Mouse (Mus musculus): Measurements from ENCODE around the gene Asna1. TPM values are rescaled to one million over a fixed set of nuclear protein-coding genes. Genes with fewer than 3 reads are reported as not detected.
A peak's percentile ranks its signal among the peaks of the same experiment; 100 is the strongest.

Gene Asna1
- total and polyA plus RNA-seq, 3 experiments, result 58.5 to 104 (median 71.8) TPM

DNA sequence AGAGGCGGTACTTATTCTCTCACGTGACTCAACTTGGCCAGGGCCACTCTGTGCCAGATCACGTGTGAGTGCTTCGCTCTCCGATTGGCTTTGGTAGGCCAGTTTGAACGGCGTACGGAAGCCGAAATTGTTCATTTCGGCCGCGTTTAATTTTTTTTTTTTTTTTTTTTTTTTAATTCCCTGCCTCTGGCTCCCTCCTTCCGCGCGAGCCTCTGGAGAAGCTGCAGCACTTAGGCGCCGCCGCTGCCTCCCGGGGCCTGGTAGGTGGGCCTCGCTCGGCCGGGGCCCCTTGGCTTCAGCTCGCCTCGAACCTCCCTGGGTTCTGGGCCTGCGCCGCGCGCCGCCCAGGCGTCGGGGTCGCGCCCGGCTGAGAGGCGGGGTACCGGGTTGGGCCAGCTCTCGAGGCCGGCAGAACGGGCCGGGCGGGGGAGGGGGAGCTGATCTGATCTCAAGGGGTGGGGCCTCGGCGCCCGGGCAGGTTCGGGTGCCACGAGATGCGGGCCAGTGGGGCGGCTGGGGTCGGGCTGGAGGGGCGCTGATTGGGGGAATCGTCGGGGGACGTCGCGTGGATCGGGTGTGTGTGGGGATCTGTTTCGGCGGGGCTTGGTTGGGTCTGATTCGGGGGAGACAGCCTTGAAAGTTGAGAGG is 11.8 kb upstream of the Asna1 start, which contains the start of gene Tnpo2:
Tnpo2 (plus strand) TSS at position 198 of the 648 bp plus-strand sequence.
- Histone ChIP-seq H3K4me1 (ENCODE audit: control insufficient read depth, insufficient read depth, low read length) (peaks cover 7% of the 10 kb centered on the region), H3K27me3 (ENCODE audit: control insufficient read depth, insufficient read depth, low read length) (no peaks in the 10 kb centered on the region), H3K36me3 (ENCODE audit: control insufficient read depth, insufficient read depth, low read length) (peaks cover 9% of the 10 kb centered on the region), H3K27ac (peak within 1 kb of the TSS; percentile 96), H3K79me2 (replicated peaks; ENCODE audit: control insufficient read depth, insufficient read depth, low read length) (peaks cover 5% of the 10 kb centered on the region), H3K4me3 (peak within 1 kb of the TSS; percentile 76), H3K9ac (ENCODE audit: low read depth, low read length) (peak within 1 kb of the TSS; percentile 94)
- peak; percentile 87 to 92 for DNase-seq
- WGBS, result under 1% methylated on average over 59 of the region's 59 CpGs
- TF ChIP-seq CTCF (IDR thresholded peaks at IDR 0.05), result no peak
- TF ChIP-seq EP300 (IDR thresholded peaks at IDR 0.05; ENCODE audit: insufficient read depth, low read depth, low read length), result peak; percentile 64; the same call in 1 of the 2 replicates
- intact Hi-C loops (cut with DNase I), result loop anchor here (5.0 kb wide), 1 partner anchor 35 kb away; the partner anchor contains the start of gene Dhps

DNA sequence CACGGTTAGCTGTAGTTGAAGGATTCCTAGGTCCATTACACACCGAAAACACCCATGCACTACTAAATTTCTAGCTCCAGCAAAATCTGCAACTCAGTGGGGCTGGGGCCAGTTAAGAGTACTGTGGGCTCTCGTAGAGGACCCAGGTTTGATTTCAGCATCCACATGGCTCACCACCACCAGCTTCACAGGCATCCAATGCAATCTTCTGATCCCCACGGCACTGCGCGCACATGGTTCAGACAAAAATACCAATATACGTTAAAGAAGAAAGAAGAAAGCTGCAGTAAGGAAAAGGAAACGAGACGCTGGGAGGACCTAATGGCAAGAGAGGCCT is 11.3 kb upstream of the Asna1 start:
- Histone ChIP-seq H3K4me3 (peak overlapping the region; percentile 76), H3K9ac (ENCODE audit: low read depth, low read length) (peak overlapping the region; percentile 83), H3K4me1 (ENCODE audit: control insufficient read depth, insufficient read depth, low read length) (peaks cover 7% of the 10 kb centered on the region), H3K79me2 (replicated peaks; ENCODE audit: control insufficient read depth, insufficient read depth, low read length) (peaks cover 5% of the 10 kb centered on the region), H3K36me3 (ENCODE audit: control insufficient read depth, insufficient read depth, low read length) (peaks cover 9% of the 10 kb centered on the region), H3K27me3 (ENCODE audit: control insufficient read depth, insufficient read depth, low read length) (no peaks in the 10 kb centered on the region), H3K27ac (peak overlapping the region; percentile 96)
- DNase-seq, result no peak
- under 1% methylated on average over 9 of the region's 9 CpGs for WGBS
- intact Hi-C loops (cut with DNase I), result loop anchor here (5.0 kb wide), 1 partner anchor 36 kb away; the partner anchor contains the start of gene Dhps
- peak; percentile 79; the same call in 1 of the 2 replicates for TF ChIP-seq POLR2A (IDR thresholded peaks at IDR 0.05; ENCODE audit: insufficient read depth, low read depth, low read length)
- no peak for TF ChIP-seq EP300 (IDR thresholded peaks at IDR 0.05; ENCODE audit: insufficient read depth, low read depth, low read length)
- no peak for TF ChIP-seq CTCF (IDR thresholded peaks at IDR 0.05)

DNA sequence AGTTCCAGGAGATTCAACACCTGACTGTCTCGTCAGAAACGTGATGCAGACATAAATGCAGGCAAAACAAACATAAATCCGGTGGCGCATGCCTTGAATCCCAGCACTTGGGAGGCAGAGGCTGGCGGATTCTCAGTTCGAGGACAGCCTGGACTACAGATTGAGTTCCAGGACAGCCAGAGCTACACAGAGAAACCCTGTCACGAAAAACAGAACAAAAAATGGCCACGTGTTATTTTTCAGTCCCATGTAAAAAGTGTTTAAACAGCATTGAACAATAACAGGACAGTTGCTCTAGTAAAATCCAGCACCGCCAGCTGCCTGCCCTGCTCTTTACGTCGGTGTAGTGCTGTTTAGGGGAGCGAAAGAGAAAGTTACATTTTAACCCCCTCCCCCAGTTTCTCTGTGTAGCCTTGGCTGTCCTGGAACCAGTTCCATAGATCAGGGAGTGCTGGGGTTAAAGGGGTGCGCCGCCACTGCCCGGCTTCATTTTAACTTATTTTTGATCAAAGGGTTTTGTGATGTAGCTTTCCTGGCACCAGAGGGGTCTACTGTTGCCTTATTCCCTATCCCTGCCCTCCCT is 10.7 kb upstream of the Asna1 start:
- intact Hi-C loops (cut with DNase I), result loop anchor here (5.0 kb wide), 1 partner anchor 36 kb away; the partner anchor contains the start of gene Dhps

DNA sequence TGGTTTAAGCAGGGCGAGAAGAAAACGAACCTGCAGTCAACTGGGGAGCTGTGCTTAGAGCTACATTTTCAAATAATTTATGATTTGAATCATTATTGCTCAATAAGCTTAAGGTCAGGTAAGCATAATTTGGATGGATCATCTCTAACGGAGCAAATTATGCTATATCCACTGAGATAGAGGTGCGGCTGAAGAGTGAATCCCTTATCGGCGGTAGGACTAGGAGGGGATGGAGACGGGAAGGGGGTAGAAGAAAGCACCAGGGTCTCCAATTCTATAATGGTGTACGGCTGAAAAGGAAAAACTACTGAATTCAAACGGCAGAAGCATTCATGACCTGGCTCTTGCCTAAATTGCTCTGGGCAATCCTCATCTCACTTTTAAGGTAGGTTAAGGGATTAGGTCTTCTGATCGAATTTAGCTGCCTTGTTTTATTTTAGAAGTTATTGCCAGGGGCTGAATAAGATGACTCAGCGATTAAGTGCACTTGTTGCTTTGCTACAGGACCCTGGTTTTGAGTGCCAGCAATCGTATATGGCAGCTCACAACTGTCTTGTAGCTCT is 10.2 kb upstream of the Asna1 start:
- intact Hi-C loops (cut with DNase I), result loop anchor here (5.0 kb wide), 1 partner anchor 37 kb away; the partner anchor contains the start of gene Dhps
- TF ChIP-seq CTCF (IDR thresholded peaks at IDR 0.05) (no peak), EP300 (IDR thresholded peaks at IDR 0.05; ENCODE audit: insufficient read depth, low read depth, low read length) (no peak), POLR2A (IDR thresholded peaks at IDR 0.05; ENCODE audit: insufficient read depth, low read depth, low read length) (no peak; the same call in 1 of the 2 replicates)
- Histone ChIP-seq H3K4me3 (peak overlapping the region; percentile 76), H3K27me3 (ENCODE audit: control insufficient read depth, insufficient read depth, low read length) (no peaks in the 10 kb centered on the region), H3K9ac (ENCODE audit: low read depth, low read length) (peak overlapping the region; percentile 83), H3K36me3 (ENCODE audit: control insufficient read depth, insufficient read depth, low read length) (peaks cover 9% of the 10 kb centered on the region), H3K79me2 (replicated peaks; ENCODE audit: control insufficient read depth, insufficient read depth, low read length) (no peaks in the 10 kb centered on the region; the same call in 1 of the 2 replicates), H3K4me1 (ENCODE audit: control insufficient read depth, insufficient read depth, low read length) (peaks cover 7% of the 10 kb centered on the region), H3K27ac (peak overlapping the region; percentile 96)
- no peak for DNase-seq
- WGBS, result 5% methylated on average over 12 of the region's 12 CpGs

More for the DNA sequence above, 10.7 kb upstream of the Asna1 start:
- Histone ChIP-seq H3K79me2 (replicated peaks; ENCODE audit: control insufficient read depth, insufficient read depth, low read length) (peaks cover 3% of the 10 kb centered on the region; the same call in 1 of the 2 replicates), H3K4me1 (ENCODE audit: control insufficient read depth, insufficient read depth, low read length) (peaks cover 7% of the 10 kb centered on the region), H3K27ac (peak overlapping the region; percentile 96), H3K4me3 (peak overlapping the region; percentile 76), H3K27me3 (ENCODE audit: control insufficient read depth, insufficient read depth, low read length) (no peaks in the 10 kb centered on the region), H3K36me3 (ENCODE audit: control insufficient read depth, insufficient read depth, low read length) (peaks cover 9% of the 10 kb centered on the region), H3K9ac (ENCODE audit: low read depth, low read length) (peak overlapping the region; percentile 83)
- DNase-seq, result peak; percentile 29 to 38
- TF ChIP-seq CTCF (IDR thresholded peaks at IDR 0.05), result no peak
- no peak for TF ChIP-seq POLR2A (IDR thresholded peaks at IDR 0.05; ENCODE audit: insufficient read depth, low read depth, low read length)
- TF ChIP-seq EP300 (IDR thresholded peaks at IDR 0.05; ENCODE audit: insufficient read depth, low read depth, low read length), result no peak
- under 1% methylated on average over 15 of the region's 15 CpGs for WGBS

DNA sequence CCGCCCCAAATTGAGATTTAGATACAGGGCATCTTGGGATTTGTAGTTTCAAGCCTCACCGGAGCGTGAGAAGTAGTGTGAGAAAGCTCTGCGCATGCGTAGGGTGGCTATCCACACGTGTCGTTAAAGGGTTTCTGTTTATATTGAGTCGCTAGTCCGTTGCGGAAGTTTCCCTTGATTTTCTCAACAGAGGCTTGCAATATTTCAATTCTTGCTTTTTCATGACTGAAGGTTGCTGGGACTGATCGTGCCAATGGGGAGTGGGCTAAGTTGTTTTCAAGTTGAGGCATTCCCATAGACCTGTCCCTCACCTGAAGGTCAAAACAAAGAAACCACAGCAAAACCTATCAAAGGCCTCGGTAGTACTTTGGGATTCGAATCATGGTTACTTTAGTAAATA is 9.7 kb upstream of the Asna1 start:
- no peaks in the 10 kb centered on the region for H3K27me3 ChIP-seq (ENCODE audit: control insufficient read depth, insufficient read depth, low read length)
- H3K36me3 ChIP-seq (ENCODE audit: control insufficient read depth, insufficient read depth, low read length), result peaks cover 9% of the 10 kb centered on the region
- WGBS, result 2% methylated on average over 13 of the region's 13 CpGs
- intact Hi-C loops (cut with DNase I), result loop anchor here (5.0 kb wide), 1 partner anchor 38 kb away; the partner anchor contains the start of gene Dhps
- H3K4me1 ChIP-seq (ENCODE audit: control insufficient read depth, insufficient read depth, low read length), result peaks cover 7% of the 10 kb centered on the region
- peak overlapping the region; percentile 32 for H3K4me3 ChIP-seq
- TF ChIP-seq EP300 (IDR thresholded peaks at IDR 0.05; ENCODE audit: insufficient read depth, low read depth, low read length) (no peak), CTCF (IDR thresholded peaks at IDR 0.05) (no peak), POLR2A (IDR thresholded peaks at IDR 0.05; ENCODE audit: insufficient read depth, low read depth, low read length) (peak; percentile 64; the same call in 1 of the 2 replicates)
- peak overlapping the region; percentile 96 for H3K27ac ChIP-seq
- DNase-seq, result peak; percentile 49 to 77
- no peaks in the 10 kb centered on the region for H3K79me2 ChIP-seq (replicated peaks; ENCODE audit: control insufficient read depth, insufficient read depth, low read length)
- H3K9ac ChIP-seq (ENCODE audit: low read depth, low read length), result peak overlapping the region; percentile 48; the same call in 1 of the 2 replicates
